Mouse (Mus musculus) hindbrain, embryonic 12.5 days (tissue): ENCODE measurements around the gene Rbm28. TPM values are rescaled to one million over a fixed set of nuclear protein-coding genes. Genes with fewer than 3 reads are reported as not detected.
A peak's percentile ranks its signal among the peaks of the same experiment; 100 is the strongest.

Experiments used
- ATAC-seq: fragments of 200-750 bp; cut with Nextera tagmentation; 2 replicates; pipeline ENCODE4 v1.8.0; 2017; ENCODE audit warnings: moderate TSS enrichment; ENCODE audit not compliant: low FRiP score
- H3K27ac ChIP-seq: fragments of 300-500 bp; sonication (generic); 2 replicates; pipeline ENCODE4 v1.5.1; 2016; ENCODE audit warnings: mild to moderate bottlenecking
- H3K27me3 ChIP-seq: fragments of 300-500 bp; sonication (generic); 2 replicates; pipeline ENCODE4 v1.6.1; 2016; ENCODE audit warnings: mild to moderate bottlenecking
- H3K36me3 ChIP-seq: fragments of 300-500 bp; sonication (generic); 2 replicates; pipeline ENCODE4 v1.6.1; 2016; ENCODE audit warnings: mild to moderate bottlenecking
- H3K4me1 ChIP-seq: fragments of 300-500 bp; sonication (generic); 2 replicates; pipeline ENCODE4 v1.6.1; 2016
- H3K4me2 ChIP-seq: fragments of 300-500 bp; sonication (generic); replicated peaks from 2 replicates; pipeline ENCODE4 v1.6.1; 2016; ENCODE audit warnings: mild to moderate bottlenecking
- H3K4me3 ChIP-seq: fragments of 300-500 bp; sonication (generic); 2 replicates; pipeline ENCODE4 v1.5.1; 2016; ENCODE audit warnings: mild to moderate bottlenecking
- H3K9ac ChIP-seq: fragments of 300-500 bp; sonication (generic); 2 replicates; pipeline ENCODE4 v1.6.1; 2016; ENCODE audit warnings: mild to moderate bottlenecking, moderate library complexity
- H3K9me3 ChIP-seq: fragments of 300-500 bp; sonication (generic); replicated peaks from 2 replicates; pipeline ENCODE4 v1.6.1; 2016; ENCODE audit warnings: mild to moderate bottlenecking
- WGBS: fragments of 180-500 bp; shearing (Covaris S2); methylation state at CpG from one replicate; pipeline ENCODE4 v1.1.7; 2016; 5-methylcytosine and 5-hydroxymethylcytosine counted together
- polyA plus RNA-seq: library from polyadenylated mRNA; unstranded; fragments of >200 nt; fragmentation: Nextera tagmentation; extraction: Ambion mirVana; gene quantifications from 2 replicates; pipeline ENCODE4 v1.2.1, GENCODE M21; 2016

The Rbm28 gene
- 57.7 and 61.0 TPM in 2 replicates for polyA plus RNA-seq

DNA sequence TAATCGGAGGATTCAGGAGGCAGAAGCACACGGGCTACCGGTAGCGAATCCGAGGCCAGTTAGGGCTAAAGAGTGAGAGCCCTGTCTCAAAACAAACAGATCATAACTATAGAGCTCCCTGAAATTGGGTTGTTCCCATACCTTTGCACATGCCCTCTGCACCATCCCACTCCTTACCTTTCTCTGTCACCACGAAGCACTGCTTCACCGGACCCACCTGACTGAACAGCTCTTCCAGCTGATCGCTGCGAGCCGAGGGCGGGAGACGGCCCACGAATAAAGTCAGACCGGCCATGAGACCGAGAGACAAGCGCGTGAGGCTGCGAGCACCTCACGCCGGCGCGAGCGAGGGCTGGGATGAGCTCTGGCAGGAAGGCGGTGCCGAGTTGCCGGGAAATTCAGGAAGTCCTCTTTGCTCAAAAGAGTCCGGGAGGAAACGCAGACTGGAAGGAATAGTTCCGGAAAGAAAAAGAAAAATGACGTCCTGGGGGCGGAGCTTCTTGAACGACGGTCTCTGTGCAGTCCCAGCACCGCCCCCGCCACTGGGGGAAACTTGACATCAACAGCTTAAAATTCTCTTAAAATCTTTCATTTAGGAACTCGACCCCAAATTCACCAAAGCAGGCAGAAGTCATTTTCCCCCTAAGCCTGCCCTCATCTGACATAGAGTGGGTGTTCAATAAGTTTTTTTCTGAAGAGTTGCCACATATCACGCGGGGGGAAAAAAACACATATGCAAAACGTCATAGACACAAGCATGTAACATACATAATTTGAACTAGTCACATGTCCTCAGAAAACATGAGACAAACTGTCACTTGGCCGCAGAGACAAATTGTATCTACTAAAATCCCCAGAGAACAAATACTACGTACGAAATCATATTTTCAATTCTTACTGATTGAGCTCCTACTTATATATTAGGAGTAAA, at the start of gene Rbm28:
Rbm28 (minus strand) TSS at position 693 of the 931 bp plus-strand sequence.
- Histone ChIP-seq H3K4me3 (peak within 1 kb of the TSS; percentile 85), H3K9me3 (no peaks in the 10 kb centered on the region), H3K36me3 (0 out of 2 replicates have a peak, but pooled peaks cover 6% of the 10 kb centered on the region), H3K4me2 (peak within 1 kb of the TSS; percentile 89), H3K27ac (no peak within 1 kb of the TSS), H3K9ac (peak within 1 kb of the TSS; percentile 89), H3K27me3 (peaks cover 30% of the 10 kb centered on the region), H3K4me1 (peaks cover 15% of the 10 kb centered on the region)
- WGBS = 8% methylated on average over 42 of the region's 42 CpGs
- ATAC-seq = peak; percentile 81

DNA sequence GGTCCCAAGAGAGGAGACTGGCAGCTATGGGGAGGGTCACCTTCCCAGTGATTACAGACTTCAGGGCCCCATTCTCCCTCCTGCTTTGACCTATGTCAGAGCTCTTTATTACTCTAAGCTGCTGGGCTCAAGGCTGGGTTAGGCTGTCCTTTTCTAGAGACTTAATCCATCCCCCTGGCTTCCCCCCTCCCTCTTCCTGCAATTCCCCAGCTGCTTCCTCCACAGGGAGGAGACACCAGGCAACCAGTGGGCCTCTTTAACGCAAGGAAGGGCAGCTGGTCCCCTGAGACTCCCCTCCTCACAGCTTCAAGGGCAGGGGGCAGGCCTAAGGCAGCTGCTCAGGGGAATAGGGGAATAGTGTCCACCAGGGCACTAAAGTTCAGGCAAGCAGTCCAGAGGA, 49.4 kb upstream of the Rbm28 start:
- no peak for ATAC-seq
- Histone ChIP-seq H3K9me3 (no peaks in the 10 kb centered on the region), H3K27me3 (peaks cover 24% of the 10 kb centered on the region), H3K4me1 (peaks cover 45% of the 10 kb centered on the region), H3K4me3 (no peak overlapping the region), H3K4me2 (0 out of 2 replicates have a peak overlapping the region, but pooled peaks have one; percentile 95), H3K36me3 (no peaks in the 10 kb centered on the region), H3K9ac (no peak overlapping the region), H3K27ac (no peak overlapping the region)
- WGBS = 7% methylated on average over 1 of the region's 1 CpGs

DNA sequence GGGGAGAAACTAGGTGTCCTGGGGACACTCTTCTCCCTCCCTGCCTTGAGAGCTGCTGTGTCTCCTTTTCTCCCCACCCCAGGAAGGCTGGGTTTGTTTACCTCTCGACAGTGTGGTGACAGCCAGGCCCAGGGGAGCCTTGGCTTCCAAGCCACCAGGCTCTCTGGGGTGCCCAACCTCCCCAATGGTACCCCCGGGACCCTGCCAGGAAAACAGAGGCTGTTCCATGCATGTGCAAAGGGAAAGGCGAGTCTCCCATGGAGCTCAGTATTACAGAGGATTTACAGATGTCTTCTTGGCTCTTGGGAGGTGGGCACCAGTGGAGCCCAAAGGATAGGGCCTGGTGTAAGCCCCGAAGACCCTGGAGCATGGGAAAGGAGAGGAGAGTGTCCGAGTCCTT, 48.6 kb upstream of the Rbm28 start:
- ATAC-seq = no peak
- no peaks in the 10 kb centered on the region for H3K36me3 ChIP-seq
- no peaks in the 10 kb centered on the region for H3K9me3 ChIP-seq
- H3K27me3 ChIP-seq = peaks cover 24% of the 10 kb centered on the region
- no peak overlapping the region for H3K4me2 ChIP-seq
- H3K27ac ChIP-seq = no peak overlapping the region
- peaks cover 45% of the 10 kb centered on the region for H3K4me1 ChIP-seq
- no peak overlapping the region for H3K4me3 ChIP-seq
- no peak overlapping the region for H3K9ac ChIP-seq
- 36% methylated on average over 5 of the region's 5 CpGs for WGBS

DNA sequence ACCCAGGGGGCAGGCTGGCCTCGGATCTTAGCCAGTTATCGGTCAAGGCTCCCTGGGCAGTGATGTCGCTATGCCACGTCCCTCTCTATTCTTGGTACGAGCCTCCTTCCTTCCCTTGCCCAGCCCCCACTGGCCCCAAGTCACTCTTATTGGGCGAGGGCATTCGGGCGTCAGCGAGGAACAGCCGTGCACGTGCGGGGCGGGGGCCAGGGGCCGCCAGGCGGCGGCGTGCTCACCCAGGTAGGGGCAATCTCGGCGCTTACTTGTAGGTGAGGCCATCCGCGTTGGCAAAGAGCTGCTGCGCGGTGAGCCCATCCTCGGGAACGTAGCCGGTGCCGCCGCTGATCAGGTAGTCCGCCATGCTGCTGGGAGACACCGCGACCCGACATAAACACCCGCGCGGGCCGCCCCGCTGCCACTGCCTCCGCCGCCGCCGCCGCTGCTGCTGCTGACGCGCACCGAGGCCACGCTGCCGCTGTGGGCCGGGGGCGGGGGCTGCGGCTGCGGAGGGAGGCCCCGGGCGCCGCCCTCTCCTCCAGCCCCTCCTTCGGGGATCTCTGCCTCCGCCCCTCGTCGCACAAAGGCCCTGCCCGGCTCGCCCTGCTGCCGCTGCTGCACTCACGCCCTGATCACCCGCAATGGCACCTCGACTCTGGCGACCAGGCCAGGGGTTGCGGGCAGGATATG, 47.1 kb upstream of the Rbm28 start:
- peaks cover 24% of the 10 kb centered on the region for H3K27me3 ChIP-seq
- peaks cover under 1% of the 10 kb centered on the region for H3K36me3 ChIP-seq
- under 1% methylated on average over 65 of the region's 66 CpGs for WGBS
- peak overlapping the region; percentile 68 for H3K4me2 ChIP-seq
- peaks cover 45% of the 10 kb centered on the region for H3K4me1 ChIP-seq
- peak overlapping the region; percentile 60 for H3K9ac ChIP-seq
- H3K9me3 ChIP-seq = no peaks in the 10 kb centered on the region
- ATAC-seq = peak; percentile 83
- H3K27ac ChIP-seq = peak overlapping the region; percentile 82
- H3K4me3 ChIP-seq = peak overlapping the region; percentile 67

DNA sequence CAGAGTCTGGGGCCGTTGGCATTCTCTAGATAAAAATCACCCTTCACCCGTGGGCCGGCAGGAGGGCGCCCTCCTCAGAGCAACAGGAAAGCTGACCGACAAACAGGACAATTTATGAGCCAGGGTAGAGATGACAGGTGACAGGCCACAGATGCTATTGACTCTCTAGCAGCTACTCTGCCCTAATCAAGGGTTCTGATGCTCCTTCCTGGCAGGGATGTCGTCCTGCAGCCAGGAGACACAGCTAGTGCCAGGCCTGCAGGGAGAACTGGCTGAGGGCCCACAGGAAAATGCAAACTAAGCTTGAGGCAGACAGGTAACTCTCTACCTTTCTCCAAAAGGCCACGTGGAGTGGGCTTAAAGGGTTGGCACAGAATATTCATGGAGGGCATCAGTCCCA, 46.3 kb upstream of the Rbm28 start:
- H3K27me3 ChIP-seq = peaks cover 24% of the 10 kb centered on the region
- WGBS = 29% methylated on average over 7 of the region's 7 CpGs
- no peak for ATAC-seq
- H3K4me1 ChIP-seq = peaks cover 45% of the 10 kb centered on the region
- no peaks in the 10 kb centered on the region for H3K9me3 ChIP-seq
- H3K27ac ChIP-seq = peak overlapping the region; percentile 82
- H3K4me2 ChIP-seq = peak overlapping the region; percentile 68
- peak overlapping the region; percentile 60 for H3K9ac ChIP-seq
- H3K4me3 ChIP-seq = peak overlapping the region; percentile 67
- H3K36me3 ChIP-seq = peaks cover 8% of the 10 kb centered on the region

DNA sequence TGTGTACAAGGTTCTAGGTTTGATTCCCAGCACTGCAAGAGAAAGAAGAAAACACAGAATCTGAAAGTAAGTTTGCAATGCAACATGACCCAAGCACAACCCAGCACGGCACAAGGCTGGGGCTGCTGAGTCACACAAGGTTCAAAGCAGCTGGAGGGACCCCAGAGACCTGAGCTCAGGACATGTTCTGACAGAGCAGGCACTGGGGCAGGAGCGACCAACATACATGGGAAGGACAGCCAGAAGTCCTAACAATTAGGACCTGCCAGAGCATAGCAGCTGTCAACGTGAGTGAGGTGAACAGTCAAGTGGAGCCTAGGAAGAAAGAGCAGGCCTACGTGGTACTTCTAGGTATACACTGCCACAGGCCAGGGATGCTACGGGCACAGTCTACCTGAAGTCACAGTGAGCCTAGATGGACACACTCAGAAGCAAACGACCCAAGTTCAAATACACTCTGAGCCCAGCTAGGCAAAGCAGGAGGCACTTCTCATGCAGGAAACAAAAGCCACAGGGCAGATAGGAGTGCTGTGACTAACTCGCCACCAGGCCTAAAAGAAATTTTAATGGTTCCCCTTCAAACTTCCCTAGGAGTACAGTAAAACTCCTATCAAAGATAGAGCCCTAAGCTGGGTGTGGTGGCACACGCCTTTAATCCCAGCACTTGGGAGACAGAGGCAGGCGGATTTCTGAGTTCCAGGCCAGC, 45.6 kb upstream of the Rbm28 start:
- Histone ChIP-seq H3K27me3 (peaks cover 23% of the 10 kb centered on the region), H3K9ac (no peak overlapping the region), H3K4me2 (no peak overlapping the region), H3K27ac (no peak overlapping the region), H3K4me3 (no peak overlapping the region), H3K9me3 (no peaks in the 10 kb centered on the region), H3K36me3 (peaks cover 12% of the 10 kb centered on the region), H3K4me1 (peaks cover 42% of the 10 kb centered on the region)
- WGBS = 74% methylated on average over 9 of the region's 9 CpGs
- no peak for ATAC-seq

DNA sequence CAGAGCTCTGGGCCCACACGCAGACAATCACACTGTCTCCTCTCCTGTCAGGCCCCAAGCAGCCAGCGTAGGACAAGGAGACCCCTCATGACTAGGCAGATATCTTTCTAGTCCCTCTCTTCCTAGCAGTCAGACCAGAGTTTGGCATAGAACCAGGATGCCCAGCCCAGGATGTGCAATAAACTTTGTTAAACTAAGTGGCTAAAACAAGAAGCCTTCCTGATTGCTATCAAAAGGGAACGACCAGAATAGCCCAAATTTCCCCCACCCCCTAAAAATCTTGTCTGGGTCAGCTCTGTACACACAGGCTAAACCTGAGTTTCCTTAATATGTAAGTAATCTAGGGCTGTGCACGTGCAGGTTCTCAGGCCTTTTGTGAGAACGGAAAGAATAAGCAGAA, 43.4 kb upstream of the Rbm28 start:
- 82% methylated on average over 5 of the region's 5 CpGs for WGBS
- Histone ChIP-seq H3K4me2 (no peak overlapping the region), H3K36me3 (peaks cover 19% of the 10 kb centered on the region), H3K9ac (no peak overlapping the region), H3K4me1 (peaks cover 21% of the 10 kb centered on the region), H3K27ac (no peak overlapping the region), H3K27me3 (peaks cover under 1% of the 10 kb centered on the region), H3K4me3 (no peak overlapping the region), H3K9me3 (no peaks in the 10 kb centered on the region)
- no peak for ATAC-seq

DNA sequence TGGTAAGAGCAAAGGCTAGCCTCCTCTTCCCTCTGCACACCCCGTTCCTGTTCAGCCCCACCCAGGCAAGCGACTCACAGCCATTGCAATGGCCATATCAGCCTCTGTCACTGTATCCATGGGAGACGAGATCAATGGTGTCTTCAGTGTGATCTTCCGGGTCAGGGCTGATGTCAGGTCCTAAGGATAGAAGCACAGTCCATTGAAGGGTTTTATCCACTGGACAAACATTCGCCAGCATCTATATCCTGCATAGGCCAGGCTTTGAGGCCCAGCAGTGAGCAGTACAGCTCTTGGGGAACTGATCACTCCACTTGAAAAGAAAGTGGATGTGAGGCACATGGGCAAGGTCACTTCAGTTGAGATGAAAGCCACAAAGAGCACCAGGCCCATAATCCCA, 42.2 kb upstream of the Rbm28 start:
- WGBS = 88% methylated on average over 5 of the region's 5 CpGs
- Histone ChIP-seq H3K4me3 (no peak overlapping the region), H3K4me2 (no peak overlapping the region), H3K27me3 (no peaks in the 10 kb centered on the region), H3K27ac (no peak overlapping the region), H3K36me3 (peaks cover 26% of the 10 kb centered on the region), H3K4me1 (peaks cover 15% of the 10 kb centered on the region), H3K9ac (no peak overlapping the region), H3K9me3 (no peaks in the 10 kb centered on the region)
- no peak for ATAC-seq

DNA sequence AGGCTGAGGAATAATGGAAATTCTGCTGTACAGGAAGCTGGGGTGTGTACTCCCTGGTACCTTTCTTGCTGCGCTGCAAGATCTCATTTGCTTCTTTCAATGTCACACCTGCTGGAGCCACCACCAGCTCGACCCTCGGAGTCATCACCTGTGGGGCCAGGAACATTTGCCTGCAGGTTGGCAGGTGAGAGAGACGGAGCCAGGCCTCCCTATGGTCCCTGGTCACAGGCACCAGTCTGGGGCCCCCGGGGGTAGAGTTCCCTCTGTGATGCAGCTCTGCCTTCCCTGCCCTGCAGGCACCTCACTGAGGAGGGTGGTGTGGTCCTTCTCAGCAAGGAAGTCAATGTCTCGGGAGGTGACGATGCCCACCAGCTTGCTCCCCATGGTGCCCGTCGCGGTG, 41.2 kb upstream of the Rbm28 start:
- ATAC-seq = no peak
- no peaks in the 10 kb centered on the region for H3K27me3 ChIP-seq
- H3K9me3 ChIP-seq = no peaks in the 10 kb centered on the region
- H3K4me2 ChIP-seq = no peak overlapping the region
- H3K9ac ChIP-seq = no peak overlapping the region
- WGBS = 94% methylated on average over 10 of the region's 10 CpGs
- H3K36me3 ChIP-seq = peaks cover 29% of the 10 kb centered on the region
- H3K4me1 ChIP-seq = peaks cover 8% of the 10 kb centered on the region
- no peak overlapping the region for H3K4me3 ChIP-seq
- no peak overlapping the region for H3K27ac ChIP-seq

DNA sequence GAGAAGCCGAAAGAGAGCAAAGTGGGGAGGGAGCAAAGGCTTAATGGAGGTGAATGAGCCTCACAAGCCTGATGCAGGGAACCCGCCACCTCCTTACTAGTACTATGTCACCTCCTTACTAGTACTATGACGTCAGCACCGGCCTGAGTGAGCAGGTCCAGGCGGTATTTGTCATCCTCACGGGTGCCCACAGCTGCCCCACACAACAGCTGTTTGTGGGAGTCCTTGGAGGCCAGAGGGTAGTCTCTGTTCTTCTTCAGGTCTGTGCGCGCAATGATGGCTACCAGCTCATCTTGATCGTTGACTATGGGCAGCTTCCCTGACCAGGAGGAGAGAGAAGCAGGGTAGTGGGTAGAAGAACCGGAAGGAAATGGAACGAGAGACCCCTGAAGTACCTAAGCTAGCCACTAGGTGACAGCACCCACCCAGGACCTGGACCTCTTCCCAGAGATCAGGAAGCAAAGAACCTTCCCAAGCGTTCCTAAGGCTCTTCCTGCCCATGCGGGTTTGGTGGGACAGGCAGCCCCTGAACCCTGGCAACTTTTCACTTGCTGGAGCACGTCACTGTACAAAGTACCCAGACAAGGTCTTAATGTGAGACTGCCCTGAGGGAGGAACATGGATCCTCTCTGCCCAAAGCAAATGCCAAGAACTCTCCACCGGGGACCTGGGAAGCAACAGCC, 40.3 kb upstream of the Rbm28 start:
- ATAC-seq = 0 out of 2 replicates have a peak, but pooled peaks have one; percentile 16
- 56% methylated on average over 15 of the region's 15 CpGs for WGBS
- no peak overlapping the region for H3K4me3 ChIP-seq
- no peak overlapping the region for H3K4me2 ChIP-seq
- H3K36me3 ChIP-seq = peaks cover 36% of the 10 kb centered on the region
- H3K4me1 ChIP-seq = 0 out of 2 replicates have a peak, but pooled peaks cover under 1% of the 10 kb centered on the region
- no peak overlapping the region for H3K27ac ChIP-seq
- no peaks in the 10 kb centered on the region for H3K9me3 ChIP-seq
- H3K9ac ChIP-seq = no peak overlapping the region
- H3K27me3 ChIP-seq = no peaks in the 10 kb centered on the region

DNA sequence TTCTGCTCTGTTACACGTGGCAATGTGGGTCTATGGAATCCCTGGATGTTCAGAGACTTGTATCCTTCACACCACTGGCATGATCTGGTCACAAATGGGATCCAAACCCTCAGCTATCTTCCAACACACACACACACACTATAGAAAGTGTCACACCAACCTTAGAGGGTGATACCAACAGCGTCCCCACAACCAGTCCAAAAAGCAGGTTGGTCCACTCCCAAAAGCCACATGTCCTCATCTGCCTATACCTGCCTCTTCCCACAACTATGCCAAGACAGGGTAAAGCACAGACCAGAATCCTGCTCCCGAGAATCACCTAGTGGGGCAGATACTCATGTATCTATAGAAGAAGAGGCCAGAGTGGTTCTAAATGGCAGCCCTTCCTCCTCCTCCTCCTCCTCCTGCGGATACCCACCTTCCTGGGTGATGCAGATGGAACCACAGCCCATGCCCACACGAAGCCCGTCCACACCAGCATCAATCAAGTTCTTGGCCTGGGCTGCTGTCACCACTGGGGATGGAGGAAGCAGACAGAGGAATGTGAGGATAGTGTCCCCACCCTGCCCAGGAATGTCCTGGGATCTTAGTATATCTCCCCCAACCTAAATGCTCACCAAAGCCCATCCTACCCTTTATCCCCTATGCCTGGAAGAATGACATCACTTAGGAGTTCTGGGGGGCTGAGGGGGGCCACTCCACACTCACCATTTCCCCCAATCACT, 39.2 kb upstream of the Rbm28 start:
- WGBS = 87% methylated on average over 6 of the region's 6 CpGs

More for the DNA sequence above, 39.2 kb upstream of the Rbm28 start:
- Histone ChIP-seq H3K27me3 (peaks cover 9% of the 10 kb centered on the region), H3K27ac (no peak overlapping the region), H3K4me2 (no peak overlapping the region), H3K4me1 (peaks cover 5% of the 10 kb centered on the region; the same call in 1 of the 2 replicates), H3K4me3 (no peak overlapping the region), H3K9ac (no peak overlapping the region), H3K36me3 (peaks cover 36% of the 10 kb centered on the region), H3K9me3 (no peaks in the 10 kb centered on the region)
- no peak for ATAC-seq
